Mouse (Mus musculus) heart, embryonic 11.5 days (tissue): ENCODE data around the gene Scarb1. TPM values are rescaled to one million over a fixed set of nuclear protein-coding genes. Genes with fewer than 3 reads are reported as not detected.

ENCODE experiments used
- ATAC-seq: fragments of 200-750 bp; cut with Nextera tagmentation; replicated peaks from 2 replicates; pipeline ENCODE4 v1.8.0; 2017; ENCODE audit warnings: moderate library complexity; ENCODE audit not compliant: insufficient number of reproducible peaks, low FRiP score, low TSS enrichment
- H3K27ac ChIP-seq: fragments of 300-500 bp; sonication (generic); 2 replicates; pipeline ENCODE4 v1.5.1; 2014; ENCODE audit warnings: mild to moderate bottlenecking, low read depth, low read length
- H3K27me3 ChIP-seq: fragments of 300-500 bp; sonication (generic); 2 replicates; pipeline ENCODE4 v1.6.1; 2014; ENCODE audit warnings: mild to moderate bottlenecking, low read length, mixed read lengths; ENCODE audit not compliant: control insufficient read depth, insufficient read depth
- H3K36me3 ChIP-seq: fragments of 300-500 bp; sonication (generic); 2 replicates; pipeline ENCODE4 v1.6.1; 2014; ENCODE audit warnings: mild to moderate bottlenecking, low read length, moderate library complexity, mixed read lengths; ENCODE audit not compliant: control insufficient read depth, insufficient read depth
- H3K4me1 ChIP-seq: fragments of 300-500 bp; sonication (generic); 2 replicates; pipeline ENCODE4 v1.6.1; 2014; ENCODE audit warnings: low read length; ENCODE audit not compliant: control insufficient read depth, insufficient read depth
- H3K4me2 ChIP-seq: fragments of 300-500 bp; sonication (generic); 2 replicates; pipeline ENCODE4 v1.6.1; 2014; ENCODE audit warnings: mild to moderate bottlenecking, moderate library complexity
- H3K4me3 ChIP-seq: fragments of 300-500 bp; sonication (generic); 2 replicates; pipeline ENCODE4 v1.5.1; 2014; ENCODE audit warnings: low read depth, low read length
- H3K9ac ChIP-seq: fragments of 300-500 bp; sonication (generic); 2 replicates; pipeline ENCODE4 v1.6.1; 2014; ENCODE audit warnings: mild to moderate bottlenecking, low read depth, low read length, moderate library complexity
- H3K9me3 ChIP-seq: fragments of 300-500 bp; sonication (generic); replicated peaks from 2 replicates; pipeline ENCODE4 v1.6.1; 2016; ENCODE audit warnings: low read length; ENCODE audit not compliant: control insufficient read depth
- WGBS: fragments of 180-500 bp; shearing (Covaris S2); extraction: QIAGEN DNeasy Blood & Tissue Kit; methylation state at CpG from one replicate; pipeline ENCODE4 v1.1.7; 2014; ENCODE audit not compliant: insufficient replicate concordance; 5-methylcytosine and 5-hydroxymethylcytosine counted together
- polyA plus RNA-seq: library from polyadenylated mRNA; unstranded; fragments of >200 nt; fragmentation: Nextera tagmentation; extraction: Ambion mirVana; gene quantifications from 2 replicates; pipeline ENCODE4 v1.2.1, GENCODE M21; 2014

Gene Scarb1
- polyA plus RNA-seq, 1 experiment from 2014 or later: 57.1 TPM

GRCm38 (mm10) chr5:125310986-125311385 is 29.9 kb downstream of the Scarb1 start:
- Histone ChIP-seq H3K4me1 (peaks cover under 1% of the 10 kb centered on the region), H3K9me3 (no peaks in the 10 kb centered on the region), H3K9ac (no peak overlapping the region), H3K27ac (no peak overlapping the region), H3K27me3 (no peaks in the 10 kb centered on the region), H3K4me2 (no peak overlapping the region), H3K36me3 (no peaks in the 10 kb centered on the region), H3K4me3 (no peak overlapping the region)
- ATAC-seq: no peak
- 79% methylated on average over 2 of the region's 2 CpGs for WGBS

GRCm38 (mm10) chr5:125309193-125309592 is 31.7 kb downstream of the Scarb1 start:
- Histone ChIP-seq H3K4me2 (no peak overlapping the region), H3K27ac (no peak overlapping the region), H3K4me3 (no peak overlapping the region), H3K27me3 (no peaks in the 10 kb centered on the region), H3K4me1 (peaks cover 14% of the 10 kb centered on the region), H3K9ac (no peak overlapping the region), H3K36me3 (no peaks in the 10 kb centered on the region), H3K9me3 (no peaks in the 10 kb centered on the region)
- no peak for ATAC-seq
- 82% methylated on average over 7 of the region's 7 CpGs for WGBS

- H3K27ac ChIP-seq: no peak overlapping the region
- H3K4me2 ChIP-seq: no peak overlapping the region
- H3K36me3 ChIP-seq: no peaks in the 10 kb centered on the region
- H3K9me3 ChIP-seq: no peaks in the 10 kb centered on the region
- ATAC-seq: no peak
- WGBS: 85% methylated on average over 13 of the region's 13 CpGs
- H3K27me3 ChIP-seq: no peaks in the 10 kb centered on the region
- peaks cover 14% of the 10 kb centered on the region for H3K4me1 ChIP-seq
- no peak overlapping the region for H3K4me3 ChIP-seq
- H3K9ac ChIP-seq: no peak overlapping the region
Measured at GRCm38 (mm10) chr5:125306824-125307223, 34.1 kb downstream of the Scarb1 start.

- Histone ChIP-seq H3K9me3 (no peaks in the 10 kb centered on the region), H3K27me3 (no peaks in the 10 kb centered on the region), H3K27ac (no peak overlapping the region), H3K36me3 (no peaks in the 10 kb centered on the region), H3K4me3 (no peak overlapping the region), H3K4me1 (peaks cover 14% of the 10 kb centered on the region), H3K4me2 (no peak overlapping the region), H3K9ac (no peak overlapping the region)
- WGBS: 82% methylated on average over 7 of the region's 7 CpGs
- no peak for ATAC-seq
Measured at GRCm38 (mm10) chr5:125306372-125306771, 34.5 kb downstream of the Scarb1 start.

- Histone ChIP-seq H3K27ac (peak overlapping the region; percentile 54), H3K27me3 (no peaks in the 10 kb centered on the region), H3K4me3 (no peak overlapping the region), H3K4me2 (no peak overlapping the region), H3K9ac (no peak overlapping the region), H3K9me3 (no peaks in the 10 kb centered on the region), H3K4me1 (peaks cover 14% of the 10 kb centered on the region), H3K36me3 (no peaks in the 10 kb centered on the region)
- WGBS: 48% methylated on average over 14 of the region's 14 CpGs
- ATAC-seq: 0 out of 2 replicates have a peak, but pooled peaks have one; percentile 28
Measured at GRCm38 (mm10) chr5:125305229-125306081, 35.4 kb downstream of the Scarb1 start.

- Histone ChIP-seq H3K27me3 (no peaks in the 10 kb centered on the region), H3K9me3 (peaks cover 5% of the 10 kb centered on the region; the same call in 1 of the 2 replicates), H3K4me2 (no peak overlapping the region), H3K36me3 (peaks cover 11% of the 10 kb centered on the region), H3K9ac (no peak overlapping the region), H3K4me3 (no peak overlapping the region), H3K4me1 (peaks cover 14% of the 10 kb centered on the region), H3K27ac (no peak overlapping the region)
- 23% methylated on average over 18 of the region's 18 CpGs for WGBS
- ATAC-seq: peak; percentile 29; the same call in 1 of the 2 replicates
Measured at GRCm38 (mm10) chr5:125304245-125304856, 36.5 kb downstream of the Scarb1 start.

GRCm38 (mm10) chr5:125303055-125303454 is 37.8 kb downstream of the Scarb1 start:
- Histone ChIP-seq H3K4me2 (no peak overlapping the region), H3K9me3 (peaks cover 5% of the 10 kb centered on the region; the same call in 1 of the 2 replicates), H3K4me3 (no peak overlapping the region), H3K4me1 (peaks cover 14% of the 10 kb centered on the region), H3K9ac (no peak overlapping the region), H3K36me3 (peaks cover 19% of the 10 kb centered on the region), H3K27me3 (no peaks in the 10 kb centered on the region), H3K27ac (no peak overlapping the region)
- no peak for ATAC-seq
- WGBS: 92% methylated on average over 6 of the region's 6 CpGs

GRCm38 (mm10) chr5:125298234-125298633 is 42.7 kb downstream of the Scarb1 start:
- no peak for ATAC-seq

More at GRCm38 (mm10) chr5:125298234-125298633, 42.7 kb downstream of the Scarb1 start:
- Histone ChIP-seq H3K36me3 (peaks cover 39% of the 10 kb centered on the region), H3K9ac (no peak overlapping the region), H3K4me2 (no peak overlapping the region), H3K27ac (no peak overlapping the region), H3K4me3 (no peak overlapping the region), H3K27me3 (no peaks in the 10 kb centered on the region), H3K9me3 (peaks cover 5% of the 10 kb centered on the region; the same call in 1 of the 2 replicates), H3K4me1 (no peaks in the 10 kb centered on the region)
- 85% methylated on average over 9 of the region's 9 CpGs for WGBS
